Mouse (Mus musculus) adrenal gland, postnatal 4 days (tissue): ENCODE measurements around the gene Wfdc18. TPM values are rescaled to one million over a fixed set of nuclear protein-coding genes. Genes with fewer than 3 reads are reported as not detected.
A peak's percentile ranks its signal among the peaks of the same experiment; 100 is the strongest.

ENCODE experiments used
- DNase-seq, 2 experiments: peaks; one replicate each; pipeline ENCODE4 v3.0.0; 2021 to 2022; ENCODE audit warnings: low spot score in 2 of 2, mixed read lengths in 2 of 2
- long read RNA-seq, 2 experiments: library from polyadenylated mRNA; stranded (forward); transcript quantifications; one replicate each; pipeline ENCODE4 v2.0.0; 2021
- total RNA-seq, 2 experiments: library from RNA; stranded (reverse); gene quantifications; 2 replicates each; pipeline ENCODE4 v1.2.3; 2021

Gene Wfdc18
- total RNA-seq, result not detected
- long read RNA-seq, experiment 1, result 0 reads
- long read RNA-seq, experiment 2, partial matches to known transcripts, result 0 of 1 reads
- long read RNA-seq, experiment 2, other reads (novel, unspliced or antisense), result 0 of 1 reads

- no peak for DNase-seq
Observed at GRCm38 (mm10) chr11:83708715-83709114, at the start of gene Wfdc18. Gene Wfdc18, plus strand, starts transcription at chr11:83709015.

- DNase-seq, result no peak
Observed at GRCm38 (mm10) chr11:83662204-83662603, 46.6 kb upstream of the Wfdc18 start, which contains the start of gene Ccl4. Gene Ccl4, plus strand, starts transcription at chr11:83662584.

GRCm38 (mm10) chr11:83663532-83663931 lies 45.3 kb upstream of the Wfdc18 start:
- DNase-seq, result no peak

GRCm38 (mm10) chr11:83671743-83672142 lies 37.1 kb upstream of the Wfdc18 start:
- no peak for DNase-seq

GRCm38 (mm10) chr11:83675665-83676064 lies 33.1 kb upstream of the Wfdc18 start:
- no peak for DNase-seq

- DNase-seq, result no peak
Observed at GRCm38 (mm10) chr11:83689918-83690317, 18.9 kb upstream of the Wfdc18 start.

- DNase-seq, result no peak
Observed at GRCm38 (mm10) chr11:83692008-83692407, 16.8 kb upstream of the Wfdc18 start.

GRCm38 (mm10) chr11:83703705-83704104 lies 5.1 kb upstream of the Wfdc18 start, which contains the start of gene Wfdc17:
Gene Wfdc17, plus strand, starts transcription at chr11:83703991.
- DNase-seq, result no peak

- DNase-seq, result no peak
Observed at GRCm38 (mm10) chr11:83709683-83710082, 868 bp downstream of the Wfdc18 start.

GRCm38 (mm10) chr11:83712671-83713070 lies 3.9 kb downstream of the Wfdc18 start:
- no peak for DNase-seq

- DNase-seq, result no peak
Observed at GRCm38 (mm10) chr11:83713925-83714324, 5.1 kb downstream of the Wfdc18 start.

GRCm38 (mm10) chr11:83717042-83717665 lies 8.3 kb downstream of the Wfdc18 start:
- DNase-seq, result no peak

- DNase-seq, result no peak
Observed at GRCm38 (mm10) chr11:83720766-83721165, 12.0 kb downstream of the Wfdc18 start.

- DNase-seq, result no peak
Observed at GRCm38 (mm10) chr11:83728757-83729432, 20.1 kb downstream of the Wfdc18 start.

- DNase-seq, result no peak
Observed at GRCm38 (mm10) chr11:83731116-83731515, 22.3 kb downstream of the Wfdc18 start.

- no peak for DNase-seq
Observed at GRCm38 (mm10) chr11:83733071-83733640, 24.3 kb downstream of the Wfdc18 start.

- no peak for DNase-seq
Observed at GRCm38 (mm10) chr11:83734215-83734614, 25.4 kb downstream of the Wfdc18 start.

- no peak for DNase-seq
Observed at GRCm38 (mm10) chr11:83735881-83736280, 27.1 kb downstream of the Wfdc18 start.

GRCm38 (mm10) chr11:83737109-83737558 lies 28.3 kb downstream of the Wfdc18 start:
- DNase-seq, result no peak

GRCm38 (mm10) chr11:83739241-83739640 lies 30.4 kb downstream of the Wfdc18 start:
- DNase-seq, result peak; percentile 8 to 56

GRCm38 (mm10) chr11:83740443-83740991 lies 31.7 kb downstream of the Wfdc18 start:
- no peak for DNase-seq

- DNase-seq, result no peak
Observed at GRCm38 (mm10) chr11:83741841-83742240, 33.0 kb downstream of the Wfdc18 start.
